Comparison of ENCODE assay signal across 18 mouse cellular contexts in the genomic region with DNA sequence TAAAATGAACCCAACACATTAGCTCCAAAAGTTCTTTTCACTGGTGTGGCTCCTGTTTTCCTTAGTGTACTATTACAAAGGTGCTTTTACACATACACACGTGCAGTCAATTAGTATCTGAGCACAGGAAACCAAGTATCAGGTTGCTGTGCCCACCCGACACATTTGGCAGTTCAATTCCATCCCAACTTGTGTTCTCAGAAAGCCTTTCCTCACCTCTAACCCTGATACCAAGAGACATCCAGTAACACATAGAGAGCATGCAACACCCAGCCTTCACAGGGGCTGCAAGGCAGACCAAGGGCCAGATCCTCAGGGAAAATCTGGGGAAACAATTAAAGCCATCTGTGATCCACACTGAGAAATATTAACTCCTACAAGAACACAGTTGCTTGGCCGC. TPM values are rescaled to one million over a fixed set of nuclear protein-coding genes. Genes with fewer than 3 reads are reported as not detected.
A peak's percentile ranks its signal among the peaks of the same experiment; 100 is the strongest.
DNase-seq lines count a peak whose midpoint lies in the region; ATAC-seq and TF ChIP-seq lines count a peak whose summit lies in the region.
"Had no signal": no experiment of that assay in that cellular context is flagged by ENCODE, and none has a peak within 500 bp of the region (broad histone marks: within the 10 kb centered on the region; RNA-seq: fewer than 3 reads in every experiment).

No protein-coding gene starts in this region.

- H3K9me3 ChIP-seq in neural tube, embryonic 11.5 days (ENCODE audit: control insufficient read depth, low read length), result no peaks in the 10 kb centered on the region
- no peaks in the 10 kb centered on the region for H3K9me3 ChIP-seq in embryonic facial prominence, embryonic 11.5 days (replicated peaks; ENCODE audit: control insufficient read depth, low read length)
- no peaks in the 10 kb centered on the region for H3K9me3 ChIP-seq in limb, embryonic 10.5 days (replicated peaks)
- H3K9me3 ChIP-seq: heart, embryonic 12.5 days had no signal

- H3K27me3 ChIP-seq in neural tube, embryonic 11.5 days (ENCODE audit: control insufficient read depth, insufficient read depth, low read length), result no peaks in the 10 kb centered on the region
- H3K27me3 ChIP-seq in embryonic facial prominence, embryonic 11.5 days (ENCODE audit: control insufficient read depth, insufficient read depth, low read length), result no peaks in the 10 kb centered on the region
- no peaks in the 10 kb centered on the region for H3K27me3 ChIP-seq in limb, embryonic 10.5 days (ENCODE audit: low read depth, poor library complexity, severe bottlenecking)
- no peaks in the 10 kb centered on the region for H3K27me3 ChIP-seq in cerebellum, adult 2 months (ENCODE audit: control insufficient read depth, insufficient read depth, low read length)
- H3K27me3 ChIP-seq: heart, embryonic 12.5 days had no signal

- TF ChIP-seq CTCF in cerebellum, adult 2 months (IDR thresholded peaks at IDR 0.05; ENCODE audit: borderline replicate concordance, insufficient read depth, low read depth, low read length), result no peak

- H3K9ac ChIP-seq in neural tube, embryonic 11.5 days (ENCODE audit: low read length), result no peak overlapping the region
- H3K9ac ChIP-seq in embryonic facial prominence, embryonic 11.5 days (replicated peaks; ENCODE audit: low read length), result no peak overlapping the region
- H3K9ac ChIP-seq: heart, embryonic 12.5 days; liver, embryonic 14.5 days had no signal

- H3K4me1 ChIP-seq in neural tube, embryonic 11.5 days (ENCODE audit: control insufficient read depth, insufficient read depth, low read length), result peaks cover 21% of the 10 kb centered on the region
- H3K4me1 ChIP-seq in embryonic facial prominence, embryonic 11.5 days (ENCODE audit: control insufficient read depth, insufficient read depth, low read length), result peaks cover 13% of the 10 kb centered on the region
- H3K4me1 ChIP-seq in limb, embryonic 10.5 days, result peaks cover 88% of the 10 kb centered on the region
- peaks cover 14% of the 10 kb centered on the region for H3K4me1 ChIP-seq in cerebellum, adult 2 months (ENCODE audit: control insufficient read depth, insufficient read depth, low read length)

- ATAC-seq in neural tube, embryonic 11.5 days (ENCODE audit: insufficient read depth, low FRiP score, low TSS enrichment), result no peak
- ATAC-seq in embryonic facial prominence, embryonic 11.5 days (replicated peaks; ENCODE audit: insufficient number of reproducible peaks, low FRiP score, low TSS enrichment, low read depth), result peak; percentile 70; the same call in 1 of the 2 replicates
- ATAC-seq: forebrain, embryonic 16.5 days; lung, postnatal 0 days; midbrain, embryonic 16.5 days had no signal

- no peaks in the 10 kb centered on the region for H3K36me3 ChIP-seq in neural tube, embryonic 11.5 days (ENCODE audit: control insufficient read depth, insufficient read depth, low read length)
- no peaks in the 10 kb centered on the region for H3K36me3 ChIP-seq in embryonic facial prominence, embryonic 11.5 days (replicated peaks; ENCODE audit: control insufficient read depth, insufficient read depth, low read depth, low read length)
- peaks cover 17% of the 10 kb centered on the region for H3K36me3 ChIP-seq in limb, embryonic 10.5 days

- TF ChIP-seq POLR2A in cerebellum, adult 2 months (IDR thresholded peaks at IDR 0.05; ENCODE audit: borderline replicate concordance, insufficient read depth, low read length), result no peak

- no peak overlapping the region for H3K4me2 ChIP-seq in neural tube, embryonic 11.5 days (ENCODE audit: low read depth)
- no peak overlapping the region for H3K4me2 ChIP-seq in embryonic facial prominence, embryonic 11.5 days (ENCODE audit: low read depth, low read length)
- H3K4me2 ChIP-seq: heart, embryonic 12.5 days had no signal

- WGBS in neural tube, embryonic 11.5 days, result 41% methylated on average over 3 of the region's 3 CpGs
- 18% methylated on average over 3 of the region's 3 CpGs for WGBS in embryonic facial prominence, embryonic 11.5 days
- WGBS in limb, embryonic 10.5 days, result 11% methylated on average over 3 of the region's 3 CpGs
- WGBS in cerebellum, adult 2 months, result 84% methylated on average over 3 of the region's 3 CpGs

- no peak overlapping the region for H3K27ac ChIP-seq in neural tube, embryonic 11.5 days (ENCODE audit: low read depth, low read length)
- H3K27ac ChIP-seq in embryonic facial prominence, embryonic 11.5 days (replicated peaks; ENCODE audit: low read depth, low read length), result peak overlapping the region; percentile 48; the same call in 1 of the 2 replicates
- peak overlapping the region; percentile 78 for H3K27ac ChIP-seq in limb, embryonic 10.5 days
- no peak overlapping the region for H3K27ac ChIP-seq in cerebellum, adult 2 months (ENCODE audit: insufficient read depth, low read length)
- H3K27ac ChIP-seq: liver, embryonic 14.5 days had no signal

- H3K4me3 ChIP-seq in neural tube, embryonic 11.5 days (ENCODE audit: low read depth, low read length), result no peak overlapping the region
- H3K4me3 ChIP-seq in embryonic facial prominence, embryonic 11.5 days (ENCODE audit: low read depth, low read length), result no peak overlapping the region
- H3K4me3 ChIP-seq in limb, embryonic 10.5 days, result 0 out of 2 replicates have a peak overlapping the region, but pooled peaks have one; percentile 15
- H3K4me3 ChIP-seq in cerebellum, adult 2 months (replicated peaks; ENCODE audit: insufficient read depth, low read depth, low read length), result no peak overlapping the region
- H3K4me3 ChIP-seq: erythroblast, embryonic 14.5 days; heart, embryonic 12.5 days had no signal

- peak; percentile 29 for DNase-seq in neural tube, embryonic 11.5 days (ENCODE audit: low spot score)
- no peak for DNase-seq in neural tube, embryonic 10.5 days (ENCODE audit: extremely low spot score, low spot score)
- peak; percentile 89 for DNase-seq in embryonic facial prominence, embryonic 11.5 days (ENCODE audit: low spot score)
- DNase-seq in limb, embryonic 10.5 days (ENCODE audit: low spot score), result peak; percentile 74
- no peak for DNase-seq in cerebellum, adult 2 months
- DNase-seq in cerebellum, adult 8-10 months, result no peak
- DNase-seq in adipocyte (ENCODE audit: low spot score), result no peak
- DNase-seq: cerebellum, postnatal 14 days; heart, postnatal 36 days; kidney, postnatal 10 days; right cerebral cortex, adult 18-20 months; thymus, adult 18-20 months had no signal

RNA-seq across cellular contexts. Expression of a gene that starts 8.2 kb away (rescaled TPM):
- polyA plus RNA-seq in neural tube, embryonic 11.5 days (2014; fragmentation: Nextera tagmentation; extraction: Ambion mirVana), result 123 and 125 TPM in 2 replicates
- polyA plus RNA-seq in embryonic facial prominence, embryonic 11.5 days (2014; fragmentation: Nextera tagmentation; extraction: Ambion mirVana), result 81.9 and 85.1 TPM in 2 replicates
- polyA plus RNA-seq in limb, embryonic 10.5 days (2016; fragmentation: Nextera tagmentation; extraction: Ambion mirVana), result 45.8 and 62.6 TPM in 2 replicates
- polyA plus RNA-seq in cerebellum, adult 2 months (2012; rRNA removed), result 177 and 188 TPM in 2 replicates
- polyA plus RNA-seq: erythroblast, embryonic 14.5 days had no signal

Comparison
In these comparisons a context has a peak if more than half of its experiments do, and no peak if none do; other contexts are left out.
1. DNase-seq: peak in neural tube, embryonic 11.5 days (single experiment), embryonic facial prominence, embryonic 11.5 days (single experiment) and limb, embryonic 10.5 days (single experiment); none in neural tube, embryonic 10.5 days (single experiment), cerebellum, adult 2 months (0 of 2), cerebellum, adult 8-10 months (single experiment) and adipocyte (single experiment).
2. H3K27ac ChIP-seq: peak in embryonic facial prominence, embryonic 11.5 days (single experiment) and limb, embryonic 10.5 days (single experiment); none in neural tube, embryonic 11.5 days (single experiment) and cerebellum, adult 2 months (single experiment).